Mouse (Mus musculus): ENCODE data around the gene Prr14. TPM values are rescaled to one million over a fixed set of nuclear protein-coding genes. Genes with fewer than 3 reads are reported as not detected.

Prr14 gene
- polyA plus RNA-seq, 1 experiment from 2014 or later = 37.1 TPM

GRCm38 (mm10) chr7:127470011-127470715 is 10.8 kb downstream of the Prr14 start:
- DNase-seq (ENCODE audit: low spot score) = peak; percentile 4

GRCm38 (mm10) chr7:127470743-127471645 is 11.6 kb downstream of the Prr14 start:
- DNase-seq (ENCODE audit: low spot score) = peak; percentile 99
- H3K27me3 ChIP-seq (ENCODE audit: insufficient read depth, low read length) = no peaks in the 10 kb centered on the region
- H3K4me3 ChIP-seq (replicated peaks; ENCODE audit: low read depth, low read length) = peak overlapping the region; percentile 86
- 1% methylated on average over 45 of the region's 46 CpGs for WGBS
- peak; percentile 92 for ATAC-seq (replicated peaks; ENCODE audit: low FRiP score, low read depth)
- peak overlapping the region; percentile 87 for H3K9ac ChIP-seq (ENCODE audit: low read depth, low read length)
- no peak for TF ChIP-seq CTCF (IDR thresholded peaks at IDR 0.05; ENCODE audit: low read depth)
- peaks cover 24% of the 10 kb centered on the region; the same call in 1 of the 2 replicates for H3K36me3 ChIP-seq (ENCODE audit: insufficient read depth, low read length)
- no peaks in the 10 kb centered on the region for H3K9me3 ChIP-seq (replicated peaks; ENCODE audit: low read length)
- H3K4me1 ChIP-seq (replicated peaks; ENCODE audit: insufficient read depth, low read length) = peaks cover 14% of the 10 kb centered on the region; the same call in 1 of the 2 replicates
- peak overlapping the region; percentile 91 for H3K4me2 ChIP-seq (ENCODE audit: low read length)
- H3K27ac ChIP-seq = peak overlapping the region; percentile 99

More at GRCm38 (mm10) chr7:127470011-127470715, 10.8 kb downstream of the Prr14 start:
- Histone ChIP-seq H3K4me2 (ENCODE audit: low read length) (peak overlapping the region; percentile 91), H3K27ac (peak overlapping the region; percentile 99), H3K9ac (ENCODE audit: low read depth, low read length) (peak overlapping the region; percentile 62), H3K36me3 (ENCODE audit: insufficient read depth, low read length) (peaks cover 16% of the 10 kb centered on the region; the same call in 1 of the 2 replicates), H3K4me3 (replicated peaks; ENCODE audit: low read depth, low read length) (peak overlapping the region; percentile 86), H3K4me1 (replicated peaks; ENCODE audit: insufficient read depth, low read length) (peaks cover 14% of the 10 kb centered on the region; the same call in 1 of the 2 replicates), H3K9me3 (replicated peaks; ENCODE audit: low read length) (no peaks in the 10 kb centered on the region), H3K27me3 (ENCODE audit: insufficient read depth, low read length) (no peaks in the 10 kb centered on the region)
- no peak for ATAC-seq (replicated peaks; ENCODE audit: low FRiP score, low read depth)
- TF ChIP-seq CTCF (IDR thresholded peaks at IDR 0.05; ENCODE audit: low read depth) = no peak
- WGBS = 9% methylated on average over 10 of the region's 10 CpGs

- Histone ChIP-seq H3K9ac (ENCODE audit: low read depth, low read length) (peak overlapping the region; percentile 87), H3K4me3 (replicated peaks; ENCODE audit: low read depth, low read length) (peak overlapping the region; percentile 86), H3K27ac (peak overlapping the region; percentile 99), H3K4me2 (ENCODE audit: low read length) (peak overlapping the region; percentile 91), H3K4me1 (replicated peaks; ENCODE audit: insufficient read depth, low read length) (peaks cover 14% of the 10 kb centered on the region; the same call in 1 of the 2 replicates), H3K9me3 (replicated peaks; ENCODE audit: low read length) (no peaks in the 10 kb centered on the region), H3K36me3 (ENCODE audit: insufficient read depth, low read length) (peaks cover 30% of the 10 kb centered on the region; the same call in 1 of the 2 replicates), H3K27me3 (ENCODE audit: insufficient read depth, low read length) (no peaks in the 10 kb centered on the region)
- peak; percentile 19; the same call in 1 of the 2 replicates for TF ChIP-seq CTCF (IDR thresholded peaks at IDR 0.05; ENCODE audit: low read depth)
- WGBS = 2% methylated on average over 20 of the region's 25 CpGs
- ATAC-seq (replicated peaks; ENCODE audit: low FRiP score, low read depth) (peak; percentile 52; the same call in 1 of the 2 replicates), DNase-seq (ENCODE audit: low spot score) (no peak)
Observed at GRCm38 (mm10) chr7:127471646-127472010, 12.2 kb downstream of the Prr14 start.

- ATAC-seq (replicated peaks; ENCODE audit: low FRiP score, low read depth) (no peak), DNase-seq (ENCODE audit: low spot score) (peak; percentile 59)
- H3K4me3 ChIP-seq (replicated peaks; ENCODE audit: low read depth, low read length) = peak overlapping the region; percentile 86
- peak overlapping the region; percentile 99 for H3K27ac ChIP-seq
- peaks cover 30% of the 10 kb centered on the region; the same call in 1 of the 2 replicates for H3K36me3 ChIP-seq (ENCODE audit: insufficient read depth, low read length)
- H3K4me2 ChIP-seq (ENCODE audit: low read length) = peak overlapping the region; percentile 91
- 0% methylated on average over 7 of the region's 7 CpGs for WGBS
- H3K27me3 ChIP-seq (ENCODE audit: insufficient read depth, low read length) = no peaks in the 10 kb centered on the region
- H3K4me1 ChIP-seq (replicated peaks; ENCODE audit: insufficient read depth, low read length) = peaks cover 14% of the 10 kb centered on the region; the same call in 1 of the 2 replicates
- H3K9ac ChIP-seq (ENCODE audit: low read depth, low read length) = peak overlapping the region; percentile 87
- no peaks in the 10 kb centered on the region for H3K9me3 ChIP-seq (replicated peaks; ENCODE audit: low read length)
- no peak for TF ChIP-seq CTCF (IDR thresholded peaks at IDR 0.05; ENCODE audit: low read depth)
Observed at GRCm38 (mm10) chr7:127472060-127472459, 12.6 kb downstream of the Prr14 start.

GRCm38 (mm10) chr7:127473705-127474104 is 14.3 kb downstream of the Prr14 start:
- no peak overlapping the region; the same call in 1 of the 2 replicates for H3K27ac ChIP-seq
- H3K9ac ChIP-seq (ENCODE audit: low read depth, low read length) = no peak overlapping the region
- H3K9me3 ChIP-seq (replicated peaks; ENCODE audit: low read length) = no peaks in the 10 kb centered on the region
- DNase-seq (ENCODE audit: low spot score) (peak; percentile 38), ATAC-seq (replicated peaks; ENCODE audit: low FRiP score, low read depth) (no peak)
- no peak overlapping the region for H3K4me3 ChIP-seq (replicated peaks; ENCODE audit: low read depth, low read length)
- H3K36me3 ChIP-seq (ENCODE audit: insufficient read depth, low read length) = peaks cover 24% of the 10 kb centered on the region; the same call in 1 of the 2 replicates
- no peak overlapping the region for H3K4me2 ChIP-seq (ENCODE audit: low read length)
- 88% methylated on average over 5 of the region's 5 CpGs for WGBS
- peaks cover 14% of the 10 kb centered on the region; the same call in 1 of the 2 replicates for H3K4me1 ChIP-seq (replicated peaks; ENCODE audit: insufficient read depth, low read length)
- no peaks in the 10 kb centered on the region for H3K27me3 ChIP-seq (ENCODE audit: insufficient read depth, low read length)
- peak; percentile 50; the same call in 1 of the 2 replicates for TF ChIP-seq CTCF (IDR thresholded peaks at IDR 0.05; ENCODE audit: low read depth)
